Comparison of ENCODE assay signal across 16 mouse cellular contexts in genomic region chr17:56708692-56709091, GRCm38 (mm10). TPM values are rescaled to one million over a fixed set of nuclear protein-coding genes. Genes with fewer than 3 reads are reported as not detected.
"Had no signal": no experiment of that assay in that cellular context is flagged by ENCODE, and none has a peak within 500 bp of the region (broad histone marks: within the 10 kb centered on the region; RNA-seq: fewer than 3 reads in every experiment).

No protein-coding gene starts in this region.

- H3K9ac ChIP-seq: liver, embryonic 15.5 days; midbrain, embryonic 13.5 days; neural tube, embryonic 12.5 days had no signal

- ATAC-seq: lung, postnatal 0 days; midbrain, embryonic 13.5 days had no signal

- H3K27me3 ChIP-seq: liver, embryonic 15.5 days; midbrain, embryonic 13.5 days; neural tube, embryonic 12.5 days had no signal

- H3K4me1 ChIP-seq: limb, embryonic 10.5 days; midbrain, embryonic 13.5 days; neural tube, embryonic 12.5 days had no signal

- H3K27ac ChIP-seq: kidney, postnatal 0 days; left cerebral cortex, adult 2 months; limb, embryonic 10.5 days; liver, embryonic 15.5 days; midbrain, embryonic 13.5 days; neural tube, embryonic 12.5 days had no signal

- H3K4me3 ChIP-seq: left cerebral cortex, adult 2 months; limb, embryonic 10.5 days; liver, embryonic 15.5 days; midbrain, embryonic 13.5 days; neural tube, embryonic 12.5 days had no signal

- DNase-seq: kidney, adult 9 months; kidney, postnatal 4 days; lung, adult 2 months; lung, postnatal 36 days; right cerebral cortex, adult 18-20 months; right cerebral cortex, postnatal 25 days; thymus, postnatal 36 days had no signal

- H3K9me3 ChIP-seq: limb, embryonic 10.5 days; liver, embryonic 15.5 days; midbrain, embryonic 13.5 days; neural tube, embryonic 12.5 days had no signal

RNA-seq across cellular contexts. Expression of gene Nrtn, which starts 48.6 kb away (rescaled TPM):
- total RNA-seq: megakaryocyte progenitor cell, adult 5-6 weeks; monocyte, adult 5-6 weeks had no signal
